Mouse (Mus musculus): Measurements from ENCODE around the gene Pde4b. TPM values are rescaled to one million over a fixed set of nuclear protein-coding genes. Genes with fewer than 3 reads are reported as not detected.

Pde4b gene
- polyA plus RNA-seq, 1 experiment, result 87.4 TPM

- no peak overlapping the region for H3K27ac ChIP-seq (ENCODE audit: insufficient read depth, low read length)
- H3K4me1 ChIP-seq (ENCODE audit: control insufficient read depth, insufficient read depth, low read length), result no peaks in the 10 kb centered on the region
- TF ChIP-seq CTCF (IDR thresholded peaks at IDR 0.05; ENCODE audit: extremely low read depth, insufficient read depth, low read length) (no peak), POLR2A (IDR thresholded peaks at IDR 0.05; ENCODE audit: extremely low read depth, insufficient read depth, low read length) (no peak)
- H3K4me3 ChIP-seq (ENCODE audit: insufficient read depth, low read length), result no peak overlapping the region
Measured at GRCm38 (mm10) chr4:102302568-102302967, 215.2 kb downstream of the Pde4b start.

DNA sequence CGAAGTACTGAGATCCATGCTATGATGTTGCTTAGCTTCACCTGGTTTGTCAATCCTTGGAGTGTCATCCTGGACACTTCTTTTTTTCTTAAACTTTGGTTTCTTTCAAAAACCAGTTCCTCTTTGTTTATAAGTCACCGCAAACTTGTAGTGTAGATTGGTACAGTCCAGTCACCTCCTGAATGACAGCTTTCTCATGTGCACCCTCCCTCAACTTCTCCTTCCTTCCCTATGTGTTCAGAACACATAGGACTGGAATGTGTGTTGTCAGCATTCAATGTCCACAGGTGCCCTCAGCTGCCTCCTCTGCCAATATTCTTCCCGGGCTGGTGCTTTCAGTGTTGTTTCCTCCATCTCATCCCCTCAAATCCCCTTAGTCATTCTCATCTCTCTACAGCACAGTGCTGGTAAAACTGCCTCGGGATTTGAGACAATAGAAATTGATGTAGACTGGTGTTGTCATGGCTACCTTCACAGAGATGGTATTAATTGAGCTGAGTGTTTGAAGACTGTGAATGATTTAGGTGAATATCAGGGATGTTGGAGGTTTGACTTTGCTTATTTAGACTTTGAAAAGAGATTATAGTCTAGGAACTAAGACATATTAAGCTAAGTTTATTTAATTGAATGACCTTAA, 220.4 kb downstream of the Pde4b start:
- Histone ChIP-seq H3K27ac (ENCODE audit: insufficient read depth, low read length) (peak overlapping the region; percentile 29; the same call in 1 of the 2 replicates), H3K4me1 (ENCODE audit: control insufficient read depth, insufficient read depth, low read length) (peaks cover 4% of the 10 kb centered on the region; the same call in 1 of the 2 replicates), H3K4me3 (ENCODE audit: insufficient read depth, low read length) (no peak overlapping the region)
- no peak for TF ChIP-seq CTCF (IDR thresholded peaks at IDR 0.05; ENCODE audit: extremely low read depth, insufficient read depth, low read length)
- no peak for TF ChIP-seq POLR2A (IDR thresholded peaks at IDR 0.05; ENCODE audit: extremely low read depth, insufficient read depth, low read length)

DNA sequence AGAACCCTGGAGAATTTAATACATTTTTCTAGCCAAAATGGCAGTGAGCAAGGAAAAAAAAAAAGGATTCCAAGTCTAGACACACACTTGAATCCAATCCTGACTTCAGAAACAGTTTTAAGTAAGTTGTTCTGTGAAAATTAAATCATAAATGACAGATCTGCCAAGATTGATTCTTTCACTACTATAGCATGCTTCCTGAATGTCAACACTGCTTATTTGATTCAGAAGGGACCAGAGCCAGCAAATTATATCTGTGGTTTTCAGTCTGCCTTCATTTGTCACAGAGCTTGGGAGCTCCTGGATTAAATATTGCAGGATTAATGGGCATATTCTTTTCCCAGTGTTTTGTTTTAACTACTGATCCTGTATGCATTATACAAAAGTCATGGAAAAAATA, 223.3 kb downstream of the Pde4b start:
- TF ChIP-seq CTCF (IDR thresholded peaks at IDR 0.05; ENCODE audit: extremely low read depth, insufficient read depth, low read length) (no peak), POLR2A (IDR thresholded peaks at IDR 0.05; ENCODE audit: extremely low read depth, insufficient read depth, low read length) (no peak)
- Histone ChIP-seq H3K4me1 (ENCODE audit: control insufficient read depth, insufficient read depth, low read length) (peaks cover 4% of the 10 kb centered on the region; the same call in 1 of the 2 replicates), H3K4me3 (ENCODE audit: insufficient read depth, low read length) (no peak overlapping the region), H3K27ac (ENCODE audit: insufficient read depth, low read length) (no peak overlapping the region)

DNA sequence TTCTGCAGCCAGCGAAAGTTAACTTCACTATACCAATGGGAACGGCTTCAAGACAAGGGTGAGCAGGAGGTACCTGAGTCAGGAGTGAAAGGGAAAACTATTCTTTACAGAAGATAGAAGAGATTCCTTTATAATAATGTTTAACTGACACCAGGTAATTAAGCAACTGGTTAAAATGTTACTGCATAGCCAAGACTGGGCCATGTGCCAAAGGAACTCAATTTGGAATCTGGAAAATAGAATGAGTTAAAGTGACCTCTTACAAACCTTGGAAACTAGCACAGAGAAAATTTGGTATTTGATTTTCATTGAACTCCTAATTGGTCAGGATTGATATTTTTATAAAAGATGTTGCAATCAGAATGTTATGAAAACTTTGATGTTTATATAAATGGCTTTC, 228.7 kb downstream of the Pde4b start:
- no peak overlapping the region for H3K27ac ChIP-seq (ENCODE audit: insufficient read depth, low read length)
- peaks cover 6% of the 10 kb centered on the region for H3K4me1 ChIP-seq (ENCODE audit: control insufficient read depth, insufficient read depth, low read length)
- H3K4me3 ChIP-seq (ENCODE audit: insufficient read depth, low read length), result no peak overlapping the region
- no peak for TF ChIP-seq CTCF (IDR thresholded peaks at IDR 0.05; ENCODE audit: extremely low read depth, insufficient read depth, low read length)
- TF ChIP-seq POLR2A (IDR thresholded peaks at IDR 0.05; ENCODE audit: extremely low read depth, insufficient read depth, low read length), result no peak

- H3K4me3 ChIP-seq (ENCODE audit: insufficient read depth, low read length), result no peak overlapping the region
- TF ChIP-seq POLR2A (IDR thresholded peaks at IDR 0.05; ENCODE audit: extremely low read depth, insufficient read depth, low read length), result no peak
- TF ChIP-seq CTCF (IDR thresholded peaks at IDR 0.05; ENCODE audit: extremely low read depth, insufficient read depth, low read length), result no peak
- peaks cover 6% of the 10 kb centered on the region for H3K4me1 ChIP-seq (ENCODE audit: control insufficient read depth, insufficient read depth, low read length)
- 0 out of 2 replicates have a peak overlapping the region, but pooled peaks have one; percentile 9 for H3K27ac ChIP-seq (ENCODE audit: insufficient read depth, low read length)
Measured at GRCm38 (mm10) chr4:102316699-102317285, 229.4 kb downstream of the Pde4b start.

- no peak overlapping the region for H3K4me3 ChIP-seq (ENCODE audit: insufficient read depth, low read length)
- TF ChIP-seq CTCF (IDR thresholded peaks at IDR 0.05; ENCODE audit: extremely low read depth, insufficient read depth, low read length) (no peak), POLR2A (IDR thresholded peaks at IDR 0.05; ENCODE audit: extremely low read depth, insufficient read depth, low read length) (no peak)
- peak overlapping the region; percentile 10; the same call in 1 of the 2 replicates for H3K27ac ChIP-seq (ENCODE audit: insufficient read depth, low read length)
- peaks cover 6% of the 10 kb centered on the region for H3K4me1 ChIP-seq (ENCODE audit: control insufficient read depth, insufficient read depth, low read length)
Measured at GRCm38 (mm10) chr4:102318596-102318995, 231.3 kb downstream of the Pde4b start.

GRCm38 (mm10) chr4:102321340-102321739, 234.0 kb downstream of the Pde4b start:
- Histone ChIP-seq H3K4me1 (ENCODE audit: control insufficient read depth, insufficient read depth, low read length) (peaks cover 6% of the 10 kb centered on the region), H3K27ac (ENCODE audit: insufficient read depth, low read length) (no peak overlapping the region), H3K4me3 (ENCODE audit: insufficient read depth, low read length) (no peak overlapping the region)
- no peak for TF ChIP-seq CTCF (IDR thresholded peaks at IDR 0.05; ENCODE audit: extremely low read depth, insufficient read depth, low read length)
- TF ChIP-seq POLR2A (IDR thresholded peaks at IDR 0.05; ENCODE audit: extremely low read depth, insufficient read depth, low read length), result no peak

DNA sequence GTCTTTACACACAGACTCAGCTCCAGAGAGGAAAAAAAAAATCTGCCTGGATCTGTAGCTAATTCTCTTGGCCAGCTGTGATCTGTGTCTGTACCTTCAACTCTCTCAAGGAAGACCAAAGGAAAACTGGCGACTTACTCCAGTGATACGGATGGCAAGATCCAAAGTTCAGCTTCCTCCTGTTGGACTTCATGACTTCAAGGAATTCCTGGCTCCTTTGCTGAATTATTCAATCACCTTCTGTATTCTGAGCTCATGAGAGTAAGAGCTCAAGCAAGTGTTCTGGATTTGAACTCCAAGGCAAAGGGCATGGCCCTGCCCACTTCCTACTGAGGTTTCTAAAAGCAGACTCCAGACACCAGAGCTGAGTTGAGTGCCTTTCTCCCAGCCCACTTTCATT, 245.0 kb downstream of the Pde4b start:
- no peak overlapping the region for H3K27ac ChIP-seq (ENCODE audit: insufficient read depth, low read length)
- no peak overlapping the region for H3K4me3 ChIP-seq (ENCODE audit: insufficient read depth, low read length)
- TF ChIP-seq CTCF (IDR thresholded peaks at IDR 0.05; ENCODE audit: extremely low read depth, insufficient read depth, low read length) (no peak), POLR2A (IDR thresholded peaks at IDR 0.05; ENCODE audit: extremely low read depth, insufficient read depth, low read length) (no peak)
- no peaks in the 10 kb centered on the region for H3K4me1 ChIP-seq (ENCODE audit: control insufficient read depth, insufficient read depth, low read length)

- TF ChIP-seq POLR2A (IDR thresholded peaks at IDR 0.05; ENCODE audit: extremely low read depth, insufficient read depth, low read length) (no peak), CTCF (IDR thresholded peaks at IDR 0.05; ENCODE audit: extremely low read depth, insufficient read depth, low read length) (no peak)
- Histone ChIP-seq H3K4me1 (ENCODE audit: control insufficient read depth, insufficient read depth, low read length) (no peaks in the 10 kb centered on the region), H3K27ac (ENCODE audit: insufficient read depth, low read length) (0 out of 2 replicates have a peak overlapping the region, but pooled peaks have one; percentile 35), H3K4me3 (ENCODE audit: insufficient read depth, low read length) (no peak overlapping the region)
Measured at GRCm38 (mm10) chr4:102332885-102333284, 245.5 kb downstream of the Pde4b start.
